Mouse (Mus musculus) midbrain, postnatal 0 days (tissue): Measurements from ENCODE around the gene Vwa7. TPM values are rescaled to one million over a fixed set of nuclear protein-coding genes. Genes with fewer than 3 reads are reported as not detected.
"Not testable (repeated sequence)": the region's sequence is repeated elsewhere in the genome, so short reads cannot be mapped to it uniquely, and the experiment has no call there.

Experiments
- ATAC-seq: fragments of 200-750 bp; cut with Nextera tagmentation; 2 replicates; pipeline ENCODE4 v1.8.0; 2017; ENCODE audit warnings: moderate number of reproducible peaks, mild to moderate bottlenecking, moderate TSS enrichment, moderate library complexity; ENCODE audit not compliant: low FRiP score
- DNase-seq: peaks from one replicate; pipeline ENCODE4 v3.0.0-alpha.2; 2015; ENCODE audit warnings: low spot score
- H3K27ac ChIP-seq: fragments of 300-500 bp; sonication (generic); 2 replicates; pipeline ENCODE4 v1.5.1; 2014; ENCODE audit warnings: low read depth, mild to moderate bottlenecking, low read length, mixed read lengths
- H3K27me3 ChIP-seq: fragments of 300-500 bp; sonication (generic); 2 replicates; pipeline ENCODE4 v1.6.1; 2014; ENCODE audit warnings: low read length, control low read depth, mixed read lengths; ENCODE audit not compliant: insufficient read depth
- H3K36me3 ChIP-seq: fragments of 300-500 bp; sonication (generic); 2 replicates; pipeline ENCODE4 v1.6.1; 2014; ENCODE audit warnings: low read length, control low read depth, mixed read lengths; ENCODE audit not compliant: insufficient read depth
- H3K4me1 ChIP-seq: fragments of 300-500 bp; sonication (generic); 2 replicates; pipeline ENCODE4 v1.6.1; 2014; ENCODE audit warnings: mild to moderate bottlenecking, control low read depth, antibody characterized with exemption, low read length, mixed read lengths; ENCODE audit not compliant: insufficient read depth
- H3K4me2 ChIP-seq: fragments of 300-500 bp; sonication (generic); 2 replicates; pipeline ENCODE4 v1.6.1; 2014; ENCODE audit warnings: low read depth, mild to moderate bottlenecking, low read length, mixed read lengths; ENCODE audit not compliant: poor library complexity, severe bottlenecking
- H3K4me3 ChIP-seq: fragments of 300-500 bp; sonication (generic); 2 replicates; pipeline ENCODE4 v1.5.1; 2014; ENCODE audit warnings: low read depth, mild to moderate bottlenecking, low read length, moderate library complexity
- H3K9ac ChIP-seq: fragments of 300-500 bp; sonication (generic); replicated peaks from 2 replicates; pipeline ENCODE4 v1.6.1; 2014; ENCODE audit warnings: mild to moderate bottlenecking, low read length, moderate library complexity, mixed read lengths; ENCODE audit not compliant: poor library complexity, severe bottlenecking
- H3K9me3 ChIP-seq: fragments of 300-500 bp; sonication (generic); 2 replicates; pipeline ENCODE4 v1.6.1; 2016; ENCODE audit warnings: low read length, control low read depth
- CTCF ChIP-seq: IDR thresholded peaks from 2 replicates; pipeline ENCODE4 v1.5.1; 2016; ENCODE audit warnings: antibody characterized with exemption, mild to moderate bottlenecking
- WGBS: fragments of 180-500 bp; shearing (Covaris S2); extraction: QIAGEN DNeasy Blood & Tissue Kit; methylation state at CpG from one replicate; pipeline ENCODE4 v1.1.7; 2014; 5-methylcytosine and 5-hydroxymethylcytosine counted together
- polyA plus RNA-seq: library from polyadenylated mRNA; unstranded; fragments of >200 nt; fragmentation: Nextera tagmentation; extraction: Ambion mirVana; gene quantifications from 2 replicates; pipeline ENCODE4 v1.2.1, GENCODE M21; 2015
- total RNA-seq: library from RNA; depleted of rRNA; stranded (reverse); fragments of >200 nt; gene quantifications from 2 replicates; pipeline ENCODE4 v1.2.3, GENCODE M21; 2014

Vwa7 gene
- total and polyA plus RNA-seq, 2 experiments from 2014 or later = 0.14 to 0.44 TPM

DNA sequence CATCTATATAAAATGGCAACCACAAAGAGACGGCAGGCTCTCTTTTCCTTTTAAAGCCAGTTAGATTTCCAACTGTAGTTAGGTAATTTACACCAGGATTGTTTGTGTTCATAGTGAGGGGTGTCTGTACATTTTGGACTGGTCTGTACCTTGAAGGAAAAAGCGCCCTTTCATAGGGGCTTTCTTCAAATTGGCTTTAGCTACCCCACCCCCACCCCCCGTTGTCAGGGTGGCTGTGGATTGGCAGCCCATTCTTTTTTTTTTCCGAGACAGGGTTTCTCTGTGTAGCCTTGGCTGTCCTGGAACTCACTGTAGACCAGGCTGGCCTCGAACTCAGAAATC is 19.3 kb upstream of the Vwa7 start:
- TF ChIP-seq CTCF = no peak
- ATAC-seq (no peak), DNase-seq (no peak)
- H3K9ac ChIP-seq = no peak overlapping the region
- H3K4me3 ChIP-seq = no peak overlapping the region
- no peak overlapping the region for H3K27ac ChIP-seq
- no peak overlapping the region for H3K4me2 ChIP-seq
- H3K9me3 ChIP-seq = no peaks in the 10 kb centered on the region
- H3K27me3 ChIP-seq = no peaks in the 10 kb centered on the region
- peaks cover 1% of the 10 kb centered on the region; the same call in 1 of the 2 replicates for H3K4me1 ChIP-seq
- no peaks in the 10 kb centered on the region; the same call in 1 of the 2 replicates for H3K36me3 ChIP-seq
- WGBS = 91% methylated on average over 5 of the region's 5 CpGs

DNA sequence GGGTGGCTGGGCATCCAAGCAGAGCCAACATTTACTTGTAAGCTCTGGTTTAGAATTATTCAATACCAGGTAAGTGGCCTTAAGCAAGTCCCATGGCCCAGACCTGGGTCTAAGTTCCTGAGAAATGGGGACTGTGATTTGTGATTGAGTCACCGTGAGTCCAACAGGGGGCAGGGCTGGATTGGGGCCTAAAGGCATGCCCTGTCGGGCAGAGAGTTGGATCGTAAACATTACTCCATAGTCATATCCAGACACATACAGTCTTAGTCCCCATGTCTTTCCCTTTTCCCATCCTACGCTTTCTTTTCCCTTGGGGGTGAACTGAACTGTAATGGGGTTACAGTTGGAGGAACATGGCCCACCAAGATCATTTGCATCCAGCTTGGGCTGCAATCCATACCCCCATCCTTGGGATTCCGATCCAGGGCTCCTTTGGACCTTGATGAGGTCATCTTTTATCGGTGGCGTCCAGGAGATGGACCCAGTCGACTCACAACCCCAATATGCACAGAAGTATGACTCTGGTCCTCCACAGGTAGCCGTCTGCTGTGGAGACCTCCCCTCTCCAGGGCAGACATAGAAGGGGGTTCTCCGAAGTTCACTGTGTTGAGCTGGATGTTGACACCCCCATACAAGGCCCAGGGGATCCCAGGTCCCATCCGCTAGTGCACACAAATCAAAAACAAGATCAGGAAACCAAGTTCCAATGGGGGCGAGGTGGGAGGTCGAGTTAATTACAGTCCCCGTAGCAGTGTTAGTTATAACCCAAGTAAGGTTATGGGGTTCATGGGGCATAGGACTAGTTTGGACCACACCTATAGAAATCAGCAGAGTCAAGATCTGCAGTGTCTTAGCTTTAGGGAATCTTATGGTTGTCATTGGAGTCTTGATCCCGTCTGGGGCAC is 17.6 kb upstream of the Vwa7 start:
- H3K27me3 ChIP-seq = no peaks in the 10 kb centered on the region
- no peak overlapping the region for H3K4me3 ChIP-seq
- ATAC-seq = no peak
- no peaks in the 10 kb centered on the region; the same call in 1 of the 2 replicates for H3K36me3 ChIP-seq
- DNase-seq = no peak
- H3K9me3 ChIP-seq = no peaks in the 10 kb centered on the region
- 94% methylated on average over 15 of the region's 15 CpGs for WGBS
- H3K4me2 ChIP-seq = no peak overlapping the region
- H3K4me1 ChIP-seq = peaks cover 6% of the 10 kb centered on the region
- H3K27ac ChIP-seq = no peak overlapping the region
- TF ChIP-seq CTCF = no peak
- H3K9ac ChIP-seq = no peak overlapping the region

- not testable (repeated sequence) for H3K36me3 ChIP-seq, H3K4me1 ChIP-seq, H3K9me3 ChIP-seq, H3K27me3 ChIP-seq, H3K9ac ChIP-seq, DNase-seq, ATAC-seq, H3K27ac ChIP-seq
- Histone ChIP-seq H3K4me3 (peak overlapping the region; percentile 85), H3K4me2 (peak overlapping the region; percentile 94)
- 29% methylated on average over 29 of the region's 32 CpGs for WGBS
Measured at GRCm38 (mm10) chr17:34999871-35000716, 16.3 kb upstream of the Vwa7 start.

DNA sequence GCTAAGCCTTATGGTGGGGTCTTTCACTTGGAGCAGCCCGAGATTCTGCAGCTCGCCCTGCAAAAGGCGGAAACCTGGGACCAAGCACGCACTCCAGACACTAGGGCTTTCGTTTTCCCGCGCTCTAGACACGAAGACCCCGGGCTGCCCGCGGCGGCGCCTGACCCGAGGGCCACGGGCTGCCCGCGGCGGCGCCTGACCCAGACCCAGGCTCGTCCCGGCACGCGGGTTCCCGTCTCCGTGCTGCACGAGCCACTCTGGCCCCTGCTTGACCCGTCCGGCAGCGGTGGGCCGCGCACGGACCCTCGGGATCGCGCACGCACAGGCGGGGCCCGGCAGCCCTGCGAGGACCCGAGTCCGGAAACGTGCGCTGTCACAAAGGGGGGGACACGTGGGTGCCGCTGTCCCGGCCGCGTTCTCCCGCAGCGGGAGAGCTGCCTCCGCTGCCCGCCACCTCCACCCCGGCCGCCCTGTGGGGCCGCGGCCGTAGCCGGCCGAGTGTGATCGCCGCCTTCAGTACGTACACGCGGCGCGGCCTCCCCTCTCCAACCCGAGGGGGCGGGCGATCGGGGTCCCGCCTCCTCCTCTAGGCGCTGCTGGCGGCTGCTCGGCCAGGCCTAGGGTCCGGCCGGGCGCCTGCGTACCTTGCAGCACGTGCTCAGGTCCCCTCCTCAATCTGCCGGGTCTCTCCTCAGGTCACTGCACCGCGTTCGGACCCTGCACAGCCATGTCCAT is 15.5 kb upstream of the Vwa7 start, which contains the start of gene Vars:
TSS of gene Vars (plus strand) at position 271 of the 735 bp plus-strand sequence.
- WGBS = under 1% methylated on average over 82 of the region's 83 CpGs
- Histone ChIP-seq H3K4me2 (peak within 1 kb of the TSS; percentile 94), H3K4me1 (peaks cover 6% of the 10 kb centered on the region), H3K36me3 (peaks cover 14% of the 10 kb centered on the region), H3K9ac (peak within 1 kb of the TSS; percentile 94), H3K4me3 (peak within 1 kb of the TSS; percentile 85), H3K27me3 (no peaks in the 10 kb centered on the region), H3K9me3 (no peaks in the 10 kb centered on the region), H3K27ac (peak within 1 kb of the TSS; percentile 93)
- ATAC-seq (peak; percentile 86), DNase-seq (peak; percentile 85)
- no peak for TF ChIP-seq CTCF

- H3K27ac ChIP-seq = peak overlapping the region; percentile 93
- H3K9ac ChIP-seq = peak overlapping the region; percentile 94
- no peak for TF ChIP-seq CTCF
- H3K9me3 ChIP-seq = no peaks in the 10 kb centered on the region
- no peaks in the 10 kb centered on the region for H3K27me3 ChIP-seq
- peak overlapping the region; percentile 85 for H3K4me3 ChIP-seq
- H3K36me3 ChIP-seq = peaks cover 15% of the 10 kb centered on the region
- ATAC-seq (peak; percentile 22), DNase-seq (peak; percentile 33)
- WGBS = under 1% methylated on average over 35 of the region's 35 CpGs
- peaks cover 6% of the 10 kb centered on the region for H3K4me1 ChIP-seq
- peak overlapping the region; percentile 94 for H3K4me2 ChIP-seq
Measured at GRCm38 (mm10) chr17:35001452-35002152, 14.8 kb upstream of the Vwa7 start.
